Mouse (Mus musculus): Measurements from ENCODE around the gene Uhrf1.

- peak; percentile 91 for TF ChIP-seq CTCF (conservative IDR thresholded peaks at IDR 0.05; ENCODE audit: low read length)
- no peak for TF ChIP-seq POU5F1 (IDR thresholded peaks at IDR 0.05; ENCODE audit: borderline replicate concordance, low read length)
These were observed 47.6 kb downstream of the Uhrf1 start for GRCm38 (mm10) chr17:56350694-56351093.
